Mouse (Mus musculus) 416B (cell line): ENCODE measurements around the gene Ccdc74a.
"Not testable (repeated sequence)": the region's sequence is repeated elsewhere in the genome, so short reads cannot be mapped to it uniquely, and the experiment has no call there.

ENCODE experiments used
- DNase-seq: peaks from one replicate; pipeline ENCODE4 v3.0.0; 2011; ENCODE audit warnings: low read depth

Gene Ccdc74a

GRCm38 (mm10) chr16:17646310-17647114, at the start of gene Ccdc74a:
Gene Ccdc74a (plus strand): TSS chr16:17646470.
- peak; percentile 69 for DNase-seq

- peak; percentile 56 for DNase-seq
These were observed 45.2 kb upstream of the Ccdc74a start for GRCm38 (mm10) chr16:17600944-17601562.

- DNase-seq: no peak
These were observed 41.3 kb upstream of the Ccdc74a start for GRCm38 (mm10) chr16:17604941-17605340.

GRCm38 (mm10) chr16:17605684-17606083, 40.6 kb upstream of the Ccdc74a start:
- DNase-seq: no peak

- DNase-seq: no peak
These were observed 34.9 kb upstream of the Ccdc74a start for GRCm38 (mm10) chr16:17611383-17611782.

- DNase-seq: not testable (repeated sequence)
These were observed 31.5 kb upstream of the Ccdc74a start for GRCm38 (mm10) chr16:17614740-17615139.

GRCm38 (mm10) chr16:17616212-17616611, 30.1 kb upstream of the Ccdc74a start:
- DNase-seq: peak; percentile 78

- peak; percentile 67 for DNase-seq
These were observed 28.2 kb upstream of the Ccdc74a start for GRCm38 (mm10) chr16:17617922-17618565.

GRCm38 (mm10) chr16:17619198-17620105, 26.8 kb upstream of the Ccdc74a start, which contains the start of gene Smpd4:
Gene Smpd4 (plus strand): TSS chr16:17619354.
- peak; percentile 87 for DNase-seq

- no peak for DNase-seq
These were observed 24.3 kb upstream of the Ccdc74a start for GRCm38 (mm10) chr16:17621936-17622335.

GRCm38 (mm10) chr16:17625488-17626268, 20.6 kb upstream of the Ccdc74a start:
- DNase-seq: peak; percentile 63

GRCm38 (mm10) chr16:17626269-17626555, 20.1 kb upstream of the Ccdc74a start:
- no peak for DNase-seq

- DNase-seq: no peak
These were observed 13.7 kb upstream of the Ccdc74a start for GRCm38 (mm10) chr16:17632580-17632979.

- no peak for DNase-seq
These were observed 12.6 kb upstream of the Ccdc74a start for GRCm38 (mm10) chr16:17633481-17634181.

- no peak for DNase-seq
These were observed 9.4 kb upstream of the Ccdc74a start for GRCm38 (mm10) chr16:17636904-17637303.

- no peak for DNase-seq
These were observed 8.7 kb upstream of the Ccdc74a start for GRCm38 (mm10) chr16:17637610-17638009.

- no peak for DNase-seq
These were observed 8.1 kb upstream of the Ccdc74a start for GRCm38 (mm10) chr16:17638036-17638628.

- no peak for DNase-seq
These were observed 7.2 kb upstream of the Ccdc74a start for GRCm38 (mm10) chr16:17639081-17639480.

GRCm38 (mm10) chr16:17639951-17640350, 6.3 kb upstream of the Ccdc74a start:
- no peak for DNase-seq

GRCm38 (mm10) chr16:17640706-17641105, 5.6 kb upstream of the Ccdc74a start:
- DNase-seq: no peak
